Mouse (Mus musculus) midbrain, embryonic 15.5 days (tissue): Measurements from ENCODE around the gene Rptor. TPM values are rescaled to one million over a fixed set of nuclear protein-coding genes. Genes with fewer than 3 reads are reported as not detected.

Experiments used
- ATAC-seq: fragments of 200-750 bp; cut with Nextera tagmentation; replicated peaks from 2 replicates; pipeline ENCODE4 v1.8.0; 2017; ENCODE audit warnings: moderate TSS enrichment
- H3K27ac ChIP-seq: fragments of 300-500 bp; sonication (generic); 2 replicates; pipeline ENCODE4 v1.5.1; 2015; ENCODE audit warnings: mild to moderate bottlenecking, inconsistent platforms
- H3K27me3 ChIP-seq: fragments of 300-500 bp; sonication (generic); replicated peaks from 2 replicates; pipeline ENCODE4 v1.6.1; 2015; ENCODE audit warnings: inconsistent platforms
- H3K36me3 ChIP-seq: fragments of 300-500 bp; sonication (generic); replicated peaks from 2 replicates; pipeline ENCODE4 v1.6.1; 2015; ENCODE audit warnings: inconsistent platforms
- H3K4me1 ChIP-seq: fragments of 300-500 bp; sonication (generic); 2 replicates; pipeline ENCODE4 v1.6.1; 2015; ENCODE audit warnings: inconsistent platforms
- H3K4me2 ChIP-seq: fragments of 300-500 bp; sonication (generic); 2 replicates; pipeline ENCODE4 v1.6.1; 2015; ENCODE audit warnings: inconsistent platforms, mild to moderate bottlenecking, moderate library complexity
- H3K4me3 ChIP-seq: fragments of 300-500 bp; sonication (generic); 2 replicates; pipeline ENCODE4 v1.5.1; 2015; ENCODE audit warnings: mild to moderate bottlenecking, inconsistent platforms
- H3K9ac ChIP-seq: fragments of 300-500 bp; sonication (generic); 2 replicates; pipeline ENCODE4 v1.6.1; 2015; ENCODE audit warnings: mild to moderate bottlenecking, inconsistent platforms
- H3K9me3 ChIP-seq: fragments of 300-500 bp; sonication (generic); 2 replicates; pipeline ENCODE4 v1.6.1; 2016; ENCODE audit warnings: inconsistent platforms
- WGBS: fragments of 180-500 bp; shearing (Covaris S2); methylation state at CpG from one replicate; pipeline ENCODE4 v1.1.7; 2015; ENCODE audit warnings: mixed read lengths; 5-methylcytosine and 5-hydroxymethylcytosine counted together
- polyA plus RNA-seq: library from polyadenylated mRNA; unstranded; fragments of >200 nt; fragmentation: Nextera tagmentation; extraction: Ambion mirVana; gene quantifications from 2 replicates; pipeline ENCODE4 v1.2.1, GENCODE M21; 2015

Rptor gene
- polyA plus RNA-seq, 1 experiment from 2014 or later, result 13.1 TPM

- H3K27me3 ChIP-seq, result no peaks in the 10 kb centered on the region
- H3K9me3 ChIP-seq, result no peaks in the 10 kb centered on the region
- H3K4me2 ChIP-seq, result no peak overlapping the region
- WGBS, result 35% methylated on average over 4 of the region's 4 CpGs
- no peak for ATAC-seq
- H3K36me3 ChIP-seq, result no peaks in the 10 kb centered on the region
- H3K4me1 ChIP-seq, result peaks cover 14% of the 10 kb centered on the region
- no peak overlapping the region for H3K4me3 ChIP-seq
- H3K27ac ChIP-seq, result no peak overlapping the region
- H3K9ac ChIP-seq, result no peak overlapping the region
Measured at GRCm38 (mm10) chr11:119709239-119709638, 106.5 kb downstream of the Rptor start.

- peaks cover 20% of the 10 kb centered on the region for H3K4me1 ChIP-seq
- no peak overlapping the region for H3K4me2 ChIP-seq
- H3K27me3 ChIP-seq, result no peaks in the 10 kb centered on the region
- H3K9me3 ChIP-seq, result no peaks in the 10 kb centered on the region
- 95% methylated on average over 3 of the region's 3 CpGs for WGBS
- no peak for ATAC-seq
- H3K36me3 ChIP-seq, result no peaks in the 10 kb centered on the region
- H3K9ac ChIP-seq, result no peak overlapping the region
- H3K4me3 ChIP-seq, result no peak overlapping the region
- H3K27ac ChIP-seq, result no peak overlapping the region
Measured at GRCm38 (mm10) chr11:119710338-119710737, 107.6 kb downstream of the Rptor start.

DNA sequence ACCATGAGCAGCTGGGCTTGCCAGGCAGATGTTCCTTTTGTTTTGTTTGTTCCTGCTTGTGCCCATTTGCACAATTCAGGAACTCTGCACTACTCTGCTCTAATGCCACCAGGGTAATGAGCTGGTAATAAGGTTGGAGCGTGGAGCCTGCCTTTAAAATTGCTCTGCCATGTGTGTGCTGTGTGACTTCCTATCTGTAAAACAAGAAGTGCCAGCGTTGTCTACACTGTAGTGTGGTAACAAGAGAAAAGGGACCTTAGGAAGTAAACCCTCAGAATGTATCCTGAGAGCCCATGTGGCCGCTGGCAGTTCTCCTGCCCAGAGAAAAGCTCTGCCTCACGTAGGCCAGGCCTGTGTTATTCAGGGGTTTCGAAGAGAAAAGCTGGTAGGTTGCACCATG lies 108.1 kb downstream of the Rptor start:
- no peak overlapping the region for H3K4me3 ChIP-seq
- no peak overlapping the region for H3K27ac ChIP-seq
- H3K4me2 ChIP-seq, result no peak overlapping the region
- H3K36me3 ChIP-seq, result no peaks in the 10 kb centered on the region
- no peak overlapping the region for H3K9ac ChIP-seq
- peaks cover 20% of the 10 kb centered on the region for H3K4me1 ChIP-seq
- H3K27me3 ChIP-seq, result no peaks in the 10 kb centered on the region
- H3K9me3 ChIP-seq, result no peaks in the 10 kb centered on the region
- ATAC-seq, result no peak
- 88% methylated on average over 5 of the region's 5 CpGs for WGBS

DNA sequence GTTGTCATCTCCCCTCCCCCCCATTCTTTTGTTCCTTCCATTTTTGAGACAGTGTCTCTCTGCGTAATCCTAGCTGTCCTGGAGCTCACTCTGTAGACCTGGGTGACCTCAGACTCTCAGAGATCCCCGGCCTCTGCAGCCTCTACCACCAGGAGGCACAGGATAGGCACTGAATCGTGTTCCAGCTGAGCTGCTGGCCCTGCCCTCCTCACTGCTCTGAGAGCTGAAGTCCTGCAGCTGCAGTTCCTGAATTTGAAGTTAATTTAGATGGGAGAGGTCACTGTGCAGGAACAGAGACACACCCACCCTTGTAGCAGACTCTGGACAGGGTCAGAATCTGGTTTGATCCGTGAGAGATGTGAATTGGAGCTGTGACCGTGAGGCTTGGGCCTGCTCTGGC lies 112.7 kb downstream of the Rptor start:
- peaks cover 7% of the 10 kb centered on the region for H3K4me1 ChIP-seq
- H3K4me3 ChIP-seq, result no peak overlapping the region
- H3K36me3 ChIP-seq, result no peaks in the 10 kb centered on the region
- no peaks in the 10 kb centered on the region for H3K27me3 ChIP-seq
- no peak for ATAC-seq
- no peak overlapping the region for H3K4me2 ChIP-seq
- H3K9ac ChIP-seq, result no peak overlapping the region
- no peaks in the 10 kb centered on the region for H3K9me3 ChIP-seq
- 31% methylated on average over 5 of the region's 5 CpGs for whole genome bisulfite sequencing
- 0 out of 2 replicates have a peak overlapping the region, but pooled peaks have one; percentile 22 for H3K27ac ChIP-seq

DNA sequence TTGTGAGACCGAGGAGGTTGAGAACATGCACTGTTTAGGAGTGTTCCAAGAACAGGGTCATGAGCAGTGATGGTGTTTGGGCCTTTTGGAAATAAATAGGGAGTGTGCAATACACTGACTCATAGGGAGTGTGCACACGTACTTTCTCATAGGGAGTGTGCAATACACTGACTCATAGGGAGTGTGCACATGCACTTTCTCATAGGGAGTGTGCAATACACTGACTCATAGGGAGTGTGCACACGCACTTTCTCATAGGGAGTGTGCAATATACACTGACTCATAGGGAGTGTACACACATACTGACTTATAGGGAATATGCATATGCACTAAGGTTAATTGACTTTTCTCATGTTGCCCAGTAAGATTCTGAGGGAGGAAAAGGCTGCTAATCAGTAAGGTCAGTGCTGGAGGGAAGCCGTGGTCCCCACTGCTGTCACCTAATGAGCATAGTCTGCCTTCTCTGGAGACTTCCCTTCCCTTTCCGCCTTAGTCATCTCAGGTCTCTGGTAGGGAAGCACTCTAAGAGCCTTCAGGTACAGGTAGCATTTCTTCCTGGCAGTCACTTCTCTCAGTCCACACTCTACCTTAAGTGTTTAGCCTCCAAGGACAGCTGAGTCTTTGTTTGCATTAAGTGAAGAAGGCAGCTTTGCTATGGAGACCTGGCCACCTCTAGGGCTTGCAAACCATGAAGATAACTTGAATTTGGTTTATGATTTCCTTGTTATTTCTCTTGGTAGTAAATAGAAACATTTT lies 113.3 kb downstream of the Rptor start:
- Histone ChIP-seq H3K4me3 (no peak overlapping the region), H3K36me3 (no peaks in the 10 kb centered on the region), H3K27ac (no peak overlapping the region), H3K4me1 (peaks cover 7% of the 10 kb centered on the region), H3K9me3 (no peaks in the 10 kb centered on the region), H3K27me3 (no peaks in the 10 kb centered on the region), H3K4me2 (no peak overlapping the region), H3K9ac (no peak overlapping the region)
- no peak for ATAC-seq
- 86% methylated on average over 5 of the region's 5 CpGs for WGBS

GRCm38 (mm10) chr11:119718115-119718514 lies 115.4 kb downstream of the Rptor start:
- no peaks in the 10 kb centered on the region for H3K36me3 ChIP-seq
- H3K4me1 ChIP-seq, result peaks cover 7% of the 10 kb centered on the region
- H3K9me3 ChIP-seq, result no peaks in the 10 kb centered on the region
- H3K4me3 ChIP-seq, result no peak overlapping the region
- H3K9ac ChIP-seq, result no peak overlapping the region
- no peaks in the 10 kb centered on the region for H3K27me3 ChIP-seq
- no peak overlapping the region for H3K27ac ChIP-seq
- H3K4me2 ChIP-seq, result no peak overlapping the region
- no peak for ATAC-seq
- WGBS, result over 99% methylated on average over 3 of the region's 3 CpGs

DNA sequence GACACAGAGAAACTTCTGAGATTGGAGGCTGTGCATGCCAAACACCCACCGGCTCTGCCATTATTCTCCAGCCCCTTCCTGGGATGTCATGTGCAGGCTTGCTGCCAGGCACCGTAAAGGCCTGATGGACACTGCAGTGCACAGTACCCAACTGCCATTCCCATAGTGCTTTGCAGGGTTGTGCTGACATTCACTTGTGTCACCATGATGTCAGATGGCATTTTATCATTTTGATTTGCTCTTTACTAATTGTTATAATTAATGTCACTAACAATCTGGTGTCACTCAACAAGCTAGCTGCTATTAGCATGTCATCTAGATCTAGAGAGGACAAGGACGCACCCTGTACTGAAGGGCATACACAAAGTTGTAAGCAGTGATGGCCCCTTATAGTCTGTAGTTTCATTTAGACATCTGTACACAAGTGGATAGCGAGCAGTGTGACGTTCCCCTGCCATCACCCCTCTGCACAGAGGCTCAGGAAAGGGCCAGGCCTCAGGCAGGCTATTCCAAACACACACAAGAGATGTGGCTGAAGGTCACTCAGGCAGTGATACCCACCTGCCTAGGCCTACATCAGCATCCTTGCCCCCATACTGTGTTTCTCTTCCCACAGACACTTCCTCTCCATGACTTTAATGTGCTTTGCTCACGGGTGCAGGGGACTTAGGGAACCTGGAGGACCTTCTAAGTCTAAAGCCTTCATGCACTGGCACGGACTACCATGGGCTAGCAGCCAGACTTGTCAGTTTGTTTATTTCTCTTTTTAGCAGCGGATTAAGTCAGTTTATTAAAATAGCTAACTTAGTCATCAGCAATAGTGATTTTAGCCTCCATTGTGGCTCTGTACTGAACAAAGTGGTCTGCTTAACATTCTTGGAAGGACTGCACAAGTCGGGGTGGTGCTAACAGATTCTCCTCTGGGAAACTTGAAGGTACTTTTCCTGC lies 117.7 kb downstream of the Rptor start:
- 76% methylated on average over 9 of the region's 9 CpGs for WGBS
- no peaks in the 10 kb centered on the region for H3K27me3 ChIP-seq
- no peak overlapping the region for H3K27ac ChIP-seq
- no peaks in the 10 kb centered on the region for H3K9me3 ChIP-seq
- H3K9ac ChIP-seq, result no peak overlapping the region
- no peak for ATAC-seq
- no peaks in the 10 kb centered on the region for H3K36me3 ChIP-seq
- no peak overlapping the region for H3K4me3 ChIP-seq
- no peak overlapping the region for H3K4me2 ChIP-seq
- no peaks in the 10 kb centered on the region for H3K4me1 ChIP-seq

- Histone ChIP-seq H3K4me1 (no peaks in the 10 kb centered on the region), H3K4me3 (no peak overlapping the region), H3K9me3 (no peaks in the 10 kb centered on the region), H3K27ac (no peak overlapping the region), H3K36me3 (no peaks in the 10 kb centered on the region), H3K4me2 (no peak overlapping the region), H3K9ac (no peak overlapping the region), H3K27me3 (no peaks in the 10 kb centered on the region)
- no peak for ATAC-seq
- WGBS, result 91% methylated on average over 9 of the region's 9 CpGs
Measured at GRCm38 (mm10) chr11:119724709-119725108, 122.0 kb downstream of the Rptor start.

DNA sequence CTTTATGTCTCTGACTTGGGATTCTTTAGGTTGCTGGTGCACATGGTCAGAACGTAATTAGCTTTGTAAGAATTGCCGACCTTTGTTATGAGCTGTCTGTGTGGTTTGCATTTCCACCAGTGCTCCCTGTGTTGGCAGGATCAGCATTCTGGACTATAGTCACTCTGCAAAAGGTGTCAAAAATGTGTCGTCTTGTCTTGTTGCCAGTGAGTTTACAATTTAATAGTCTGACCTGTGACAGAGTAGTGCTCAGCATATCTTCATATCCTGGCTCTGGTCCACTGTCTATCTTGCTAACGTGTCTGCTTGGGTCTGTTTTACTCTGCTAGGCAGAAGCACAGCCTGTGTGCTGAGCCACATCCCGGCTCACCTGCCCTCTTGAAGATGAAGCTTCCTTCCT lies 128.7 kb downstream of the Rptor start:
- H3K27me3 ChIP-seq, result no peaks in the 10 kb centered on the region
- H3K36me3 ChIP-seq, result no peaks in the 10 kb centered on the region
- H3K9me3 ChIP-seq, result no peaks in the 10 kb centered on the region
- H3K4me1 ChIP-seq, result peaks cover 4% of the 10 kb centered on the region
- H3K4me3 ChIP-seq, result no peak overlapping the region
- no peak overlapping the region for H3K4me2 ChIP-seq
- H3K9ac ChIP-seq, result no peak overlapping the region
- ATAC-seq, result no peak
- no peak overlapping the region for H3K27ac ChIP-seq
- WGBS, result 84% methylated on average over 5 of the region's 5 CpGs

DNA sequence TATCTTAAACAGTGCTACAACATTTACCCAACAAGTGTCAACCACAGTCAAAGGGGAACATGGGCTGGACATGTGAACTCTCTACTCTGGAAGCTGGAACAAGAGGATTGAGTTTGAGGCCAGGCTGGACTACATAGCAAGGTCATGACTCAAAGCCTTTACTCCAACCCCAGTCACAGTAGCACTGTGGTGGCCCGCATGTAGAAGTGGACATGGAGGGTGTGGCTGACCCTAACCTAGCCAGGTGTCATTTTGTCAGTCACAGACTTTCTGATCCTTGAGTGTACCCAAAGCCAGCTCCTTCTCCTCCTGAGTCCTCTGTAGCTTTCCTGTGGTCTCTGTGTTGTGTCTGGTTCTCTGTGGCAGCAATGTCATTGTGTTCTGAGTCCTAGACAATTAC lies 129.7 kb downstream of the Rptor start:
- Histone ChIP-seq H3K4me3 (no peak overlapping the region), H3K9me3 (no peaks in the 10 kb centered on the region), H3K27me3 (no peaks in the 10 kb centered on the region), H3K4me1 (peaks cover 4% of the 10 kb centered on the region), H3K4me2 (no peak overlapping the region), H3K36me3 (no peaks in the 10 kb centered on the region), H3K9ac (no peak overlapping the region), H3K27ac (no peak overlapping the region)
- 97% methylated on average over 1 of the region's 1 CpGs for WGBS
- no peak for ATAC-seq

DNA sequence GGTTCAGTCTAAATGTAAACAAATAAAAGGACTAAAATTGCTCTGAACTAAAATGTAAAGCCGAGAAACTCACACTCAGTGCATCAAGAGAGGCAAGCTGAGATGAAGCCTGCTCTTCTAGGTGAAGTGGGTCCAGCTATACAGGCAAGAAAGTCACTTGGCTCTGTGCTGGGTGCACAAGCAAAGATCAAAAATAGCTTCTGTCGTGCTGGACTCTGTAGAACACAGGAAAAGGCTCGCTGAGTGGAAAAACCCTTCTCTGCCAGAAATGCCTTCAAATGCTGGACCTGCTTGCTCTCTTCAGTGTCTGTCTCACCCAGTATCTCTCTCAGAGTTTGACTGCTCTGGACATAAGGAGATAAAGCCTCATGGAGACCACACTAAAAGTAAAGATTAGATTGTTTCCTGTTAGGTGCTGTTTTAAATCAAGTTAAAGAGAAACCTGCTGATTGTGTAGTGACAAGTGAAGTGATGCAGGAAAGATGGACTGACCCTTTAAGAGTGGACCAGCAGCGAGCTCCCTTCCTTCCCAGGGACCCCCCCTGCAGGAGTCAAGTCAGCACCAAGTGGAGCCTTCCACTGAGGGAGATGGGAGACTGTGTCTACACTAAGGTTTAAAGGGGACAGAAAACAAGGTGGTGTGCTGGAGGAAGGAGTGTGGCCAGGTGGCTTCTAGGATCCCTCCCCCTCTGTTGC lies 130.4 kb downstream of the Rptor start:
- H3K9me3 ChIP-seq, result no peaks in the 10 kb centered on the region
- 67% methylated on average over 4 of the region's 4 CpGs for WGBS
- H3K4me3 ChIP-seq, result no peak overlapping the region
- peaks cover 4% of the 10 kb centered on the region for H3K4me1 ChIP-seq
- H3K9ac ChIP-seq, result no peak overlapping the region
- no peaks in the 10 kb centered on the region for H3K36me3 ChIP-seq
- no peak overlapping the region for H3K27ac ChIP-seq
- no peaks in the 10 kb centered on the region for H3K27me3 ChIP-seq
- ATAC-seq, result no peak
- no peak overlapping the region for H3K4me2 ChIP-seq

- H3K36me3 ChIP-seq, result no peaks in the 10 kb centered on the region
- peaks cover 5% of the 10 kb centered on the region for H3K4me1 ChIP-seq
- no peak overlapping the region for H3K27ac ChIP-seq
- H3K9me3 ChIP-seq, result no peaks in the 10 kb centered on the region
- H3K4me2 ChIP-seq, result no peak overlapping the region
- H3K27me3 ChIP-seq, result no peaks in the 10 kb centered on the region
- H3K9ac ChIP-seq, result no peak overlapping the region
- no peak overlapping the region for H3K4me3 ChIP-seq
- ATAC-seq, result no peak
- 94% methylated on average over 7 of the region's 7 CpGs for WGBS
Measured at GRCm38 (mm10) chr11:119733657-119733990, 130.9 kb downstream of the Rptor start.
